Mouse (Mus musculus): ENCODE data around the gene Rnls. TPM values are rescaled to one million over a fixed set of nuclear protein-coding genes. Genes with fewer than 3 reads are reported as not detected.

The Rnls gene
- polyA plus RNA-seq, 1 experiment: 1.2 TPM

DNA sequence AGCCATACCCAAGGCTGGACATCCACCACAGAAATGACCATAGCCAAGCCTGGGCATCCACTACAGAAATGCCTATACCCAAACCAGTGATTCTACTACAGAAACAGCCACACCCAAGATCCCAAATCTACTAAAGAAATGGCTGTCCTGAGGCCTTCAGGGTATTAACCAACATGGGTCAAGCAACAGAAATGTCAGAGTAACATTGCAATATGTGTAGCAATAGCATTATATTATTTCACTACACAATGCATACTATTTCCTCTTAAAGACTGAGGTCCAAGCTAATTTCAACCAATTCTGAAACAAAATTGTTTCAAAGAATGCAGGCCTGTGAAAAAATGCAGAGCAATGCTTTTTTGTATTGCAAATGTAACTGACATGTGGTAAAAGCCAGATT, 299.5 kb downstream of the Rnls start:
- Histone ChIP-seq H3K4me1 (ENCODE audit: control insufficient read depth, insufficient read depth, low read length) (no peaks in the 10 kb centered on the region), H3K4me3 (ENCODE audit: insufficient read depth, low read length) (no peak overlapping the region), H3K27ac (ENCODE audit: insufficient read depth, low read length) (no peak overlapping the region)
- TF ChIP-seq POLR2A (IDR thresholded peaks at IDR 0.05; ENCODE audit: extremely low read depth, insufficient read depth, low read length) (no peak), CTCF (IDR thresholded peaks at IDR 0.05; ENCODE audit: extremely low read depth, insufficient read depth, low read length) (no peak)

DNA sequence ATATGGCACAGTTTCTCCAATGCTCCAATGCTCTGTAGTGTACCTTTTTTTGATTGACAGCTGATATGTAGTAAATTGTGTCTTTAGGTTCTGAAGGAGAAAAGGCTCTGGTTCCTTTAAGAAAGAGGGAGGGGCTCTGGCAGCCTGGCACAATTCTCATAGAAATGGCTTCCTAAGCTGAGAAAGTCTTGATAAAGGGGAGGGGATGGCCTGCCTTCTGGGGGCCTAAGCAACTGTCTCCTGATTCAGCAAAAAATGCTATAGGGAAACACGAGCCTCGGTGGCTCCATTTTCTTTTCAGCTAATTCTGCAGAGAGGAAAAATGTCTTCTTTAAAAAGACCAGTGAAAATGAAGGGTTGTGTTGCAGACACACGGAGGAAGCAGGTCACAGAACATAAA, 300.8 kb downstream of the Rnls start:
- H3K27ac ChIP-seq (ENCODE audit: insufficient read depth, low read length): no peak overlapping the region
- TF ChIP-seq CTCF (IDR thresholded peaks at IDR 0.05; ENCODE audit: extremely low read depth, insufficient read depth, low read length): no peak
- TF ChIP-seq POLR2A (IDR thresholded peaks at IDR 0.05; ENCODE audit: extremely low read depth, insufficient read depth, low read length): no peak
- H3K4me3 ChIP-seq (ENCODE audit: insufficient read depth, low read length): no peak overlapping the region
- no peaks in the 10 kb centered on the region for H3K4me1 ChIP-seq (ENCODE audit: control insufficient read depth, insufficient read depth, low read length)

- H3K27ac ChIP-seq (ENCODE audit: insufficient read depth, low read length): no peak overlapping the region
- no peaks in the 10 kb centered on the region for H3K4me1 ChIP-seq (ENCODE audit: control insufficient read depth, insufficient read depth, low read length)
- no peak overlapping the region for H3K4me3 ChIP-seq (ENCODE audit: insufficient read depth, low read length)
- TF ChIP-seq POLR2A (IDR thresholded peaks at IDR 0.05; ENCODE audit: extremely low read depth, insufficient read depth, low read length) (no peak), CTCF (IDR thresholded peaks at IDR 0.05; ENCODE audit: extremely low read depth, insufficient read depth, low read length) (no peak)
These were observed 303.2 kb downstream of the Rnls start for GRCm38 (mm10) chr19:33088868-33089267.

GRCm38 (mm10) chr19:33087961-33088360, 304.1 kb downstream of the Rnls start:
- no peak overlapping the region for H3K4me3 ChIP-seq (ENCODE audit: insufficient read depth, low read length)
- no peak overlapping the region for H3K27ac ChIP-seq (ENCODE audit: insufficient read depth, low read length)
- H3K4me1 ChIP-seq (ENCODE audit: control insufficient read depth, insufficient read depth, low read length): no peaks in the 10 kb centered on the region
- TF ChIP-seq POLR2A (IDR thresholded peaks at IDR 0.05; ENCODE audit: extremely low read depth, insufficient read depth, low read length) (no peak), CTCF (IDR thresholded peaks at IDR 0.05; ENCODE audit: extremely low read depth, insufficient read depth, low read length) (no peak)

Other genes with a start within 250 kb of the Rnls start
- gene Lipo4, start 125.5 kb upstream of the Rnls start, polyA plus RNA-seq (2012; rRNA removed): not detected in 2 replicates
- gene Gm8978, start 233.0 kb upstream of the Rnls start, polyA plus RNA-seq (2012; rRNA removed): not detected in 2 replicates